Mouse (Mus musculus) brain, embryonic 14.5 days (tissue): ENCODE data around the gene Rnf220.

Experiments used
- CTCF ChIP-seq: fragments of 200-500 bp; IDR thresholded peaks from 2 replicates; pipeline ENCODE4 v1.5.1; 2012; ENCODE audit warnings: inconsistent platforms, mild to moderate bottlenecking, moderate library complexity, borderline replicate concordance; ENCODE audit not compliant: insufficient read depth, insufficient read length; ENCODE audit errors: extremely low read depth
- POLR2A ChIP-seq: fragments of 200-500 bp; IDR thresholded peaks from 2 replicates; pipeline ENCODE4 v1.6.1; 2012; ENCODE audit warnings: mild to moderate bottlenecking, inconsistent platforms, borderline replicate concordance; ENCODE audit not compliant: poor library complexity, insufficient read depth, insufficient read length, severe bottlenecking; ENCODE audit errors: extremely low read depth

GRCm38 (mm10) chr4:117303581-117304238 lies 193.1 kb downstream of the Rnf220 start:
- TF ChIP-seq CTCF: no peak
- TF ChIP-seq POLR2A: no peak
